Mouse (Mus musculus) left cerebral cortex, postnatal 14 days (tissue): ENCODE measurements around the gene Rfx8. TPM values are rescaled to one million over a fixed set of nuclear protein-coding genes. Genes with fewer than 3 reads are reported as not detected.

Experiments used
- DNase-seq, 2 experiments: peaks; one replicate each; pipeline ENCODE4 v3.0.0; 2021 to 2022; ENCODE audit warnings: low spot score in 2 of 2, mixed read lengths in 1 of 2
- intact Hi-C: fragments of 180-260 bp; cut with DNase I; formaldehyde crosslinking; loops from one replicate; pipeline ENCODE4 v1.15.1; 2025
- long read RNA-seq, 2 experiments: library from polyadenylated mRNA; stranded (forward); transcript quantifications; one replicate each; pipeline ENCODE4 v2.0.0; 2021
- total RNA-seq, 2 experiments: library from RNA; stranded (reverse); gene quantifications; 2 replicates each; pipeline ENCODE4 v1.2.3; 2021

Gene Rfx8
- total RNA-seq, result under 1 TPM; 0.21 to 0.35 TPM
- long read RNA-seq, experiment 1, result 0 reads
- long read RNA-seq, experiment 2, partial matches to known transcripts, result 1 of 1 reads
- long read RNA-seq, experiment 2, other reads (novel, unspliced or antisense), result 0 of 1 reads

GRCm38 (mm10) chr1:39720632-39721350 lies at the start of gene Rfx8:
Gene Rfx8, minus strand, starts transcription at chr1:39720997.
- intact Hi-C loops, result no loop called here
- DNase-seq, result no peak

GRCm38 (mm10) chr1:39770436-39770835 lies 49.6 kb upstream of the Rfx8 start:
- intact Hi-C loops, result no loop called here
- DNase-seq, result no peak

DNA sequence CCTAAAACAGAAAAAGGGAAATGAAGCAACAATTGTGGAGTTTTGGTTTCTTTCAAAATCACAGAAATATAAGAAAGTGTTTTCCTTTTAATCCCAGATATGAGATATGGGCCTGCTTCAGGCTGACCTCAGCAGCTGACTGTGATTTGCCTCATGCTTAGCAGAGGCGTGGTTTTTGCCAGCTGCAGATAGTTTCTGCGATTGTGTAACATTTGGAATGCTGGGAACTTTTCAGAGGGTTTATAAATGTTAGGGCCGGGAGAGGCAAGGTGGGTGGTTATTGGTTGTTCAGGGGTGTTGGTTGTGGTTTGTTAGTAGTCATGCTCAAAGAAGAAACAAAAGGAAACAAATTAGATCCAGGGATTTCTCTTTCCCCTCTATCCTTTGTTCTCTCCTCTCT lies 47.2 kb upstream of the Rfx8 start:
- intact Hi-C loops, result no loop called here
- no peak for DNase-seq

- no peak for DNase-seq
- intact Hi-C loops, result no loop called here
These were observed 45.2 kb upstream of the Rfx8 start for GRCm38 (mm10) chr1:39765854-39766493.

GRCm38 (mm10) chr1:39762025-39762370 lies 41.2 kb upstream of the Rfx8 start:
- peak; percentile 83 to 95 for DNase-seq
- intact Hi-C loops, result loop anchor here (5.0 kb wide), 2 partner anchors 140 to 215 kb away; partner anchors contain the start of gene Map4k4

- peak; percentile 65 to 76 for DNase-seq
- intact Hi-C loops, result loop anchor here (5.0 kb wide), 2 partner anchors 141 to 216 kb away; partner anchors contain the start of gene Map4k4
These were observed 40.6 kb upstream of the Rfx8 start for GRCm38 (mm10) chr1:39761211-39762024.

GRCm38 (mm10) chr1:39760181-39760715 lies 39.5 kb upstream of the Rfx8 start:
- no peak for DNase-seq
- intact Hi-C loops, result loop anchor here (5.0 kb wide), 2 partner anchors 142 to 217 kb away; partner anchors contain the start of gene Map4k4

DNA sequence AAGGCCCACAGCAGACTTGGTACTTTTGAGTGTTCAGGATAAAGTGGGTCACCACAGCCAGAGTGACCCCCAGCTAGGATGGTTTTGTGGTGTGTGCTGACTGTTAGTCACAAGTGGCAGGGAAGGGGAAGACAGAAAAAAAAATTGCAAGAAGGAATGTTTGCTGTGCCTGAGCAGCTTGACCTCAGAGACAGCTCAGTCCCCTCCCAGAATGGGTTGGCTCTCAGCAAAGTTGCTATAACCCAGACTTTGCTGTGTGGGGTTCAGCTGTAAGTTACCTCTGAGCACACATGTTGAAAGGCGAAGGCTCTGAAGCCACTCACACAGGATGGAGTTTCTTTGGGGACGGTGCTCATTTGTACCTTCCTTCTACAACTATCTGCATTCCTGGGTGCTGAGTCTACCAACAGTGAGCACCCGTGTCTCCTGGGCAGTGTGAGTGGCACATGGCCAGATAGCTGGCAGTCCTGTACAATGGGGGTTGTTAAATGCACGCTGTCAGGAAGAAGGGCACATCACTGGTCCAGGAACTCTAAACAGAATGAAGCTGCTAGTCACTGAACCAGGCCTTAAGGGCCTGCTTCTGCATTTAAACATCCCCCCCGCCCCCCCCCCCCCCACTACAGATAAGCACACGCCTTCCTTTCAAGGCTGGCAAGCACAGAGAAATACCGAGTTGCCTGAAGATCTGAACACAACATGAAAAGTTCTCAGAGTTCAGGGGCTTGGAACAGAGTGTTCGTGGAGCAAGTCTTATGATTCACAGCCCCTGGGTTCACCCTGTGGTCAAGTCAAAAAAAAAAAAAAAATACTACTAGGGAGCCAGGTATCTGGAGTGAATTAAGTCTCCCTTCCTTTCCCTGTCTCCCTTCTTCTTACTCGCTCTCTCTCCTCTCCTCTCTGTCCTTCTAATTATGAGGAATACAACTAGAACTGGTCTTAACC lies 38.7 kb upstream of the Rfx8 start:
- no peak for DNase-seq
- intact Hi-C loops, result loop anchor here (5.0 kb wide), 2 partner anchors 143 to 218 kb away; partner anchors contain the start of gene Map4k4

GRCm38 (mm10) chr1:39758244-39758643 lies 37.4 kb upstream of the Rfx8 start:
- intact Hi-C loops, result no loop called here
- DNase-seq, result no peak

GRCm38 (mm10) chr1:39756952-39757351 lies 36.2 kb upstream of the Rfx8 start:
- intact Hi-C loops, result no loop called here
- no peak for DNase-seq

DNA sequence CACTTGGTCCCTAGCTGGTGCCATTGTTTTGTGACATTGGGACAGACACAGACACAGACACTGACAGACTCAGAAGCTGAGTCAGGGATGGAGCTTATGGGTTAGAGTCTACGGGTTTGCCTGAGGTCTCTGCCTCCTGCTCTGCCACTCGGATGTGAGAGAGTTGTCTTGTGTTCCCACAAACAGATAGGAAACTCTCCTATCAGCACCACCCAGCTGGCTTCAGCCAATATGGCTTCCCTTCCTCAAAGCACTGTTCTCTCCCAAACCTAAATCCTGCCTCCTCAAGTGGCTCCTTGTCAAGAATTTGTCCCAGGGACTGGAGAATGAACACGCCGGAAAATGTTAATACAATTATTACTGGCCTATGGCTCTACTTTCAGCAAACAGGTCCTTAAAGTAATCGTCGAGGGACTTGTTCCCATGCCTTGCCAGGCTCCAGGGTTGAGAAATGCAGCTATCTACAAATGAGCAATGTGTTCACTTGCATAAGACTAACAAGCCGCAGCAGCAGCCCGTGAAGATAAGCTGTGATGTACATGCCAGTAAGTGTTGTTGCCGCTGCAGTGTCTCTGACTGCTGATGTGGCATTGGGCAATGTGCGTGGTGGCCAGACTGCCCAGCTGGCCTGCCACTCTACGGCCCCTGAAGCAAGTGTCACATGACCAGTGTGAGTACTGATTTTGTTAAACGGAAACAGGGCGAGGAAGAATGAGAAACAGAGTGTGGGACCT lies 33.6 kb upstream of the Rfx8 start:
- intact Hi-C loops, result no loop called here
- no peak for DNase-seq

DNA sequence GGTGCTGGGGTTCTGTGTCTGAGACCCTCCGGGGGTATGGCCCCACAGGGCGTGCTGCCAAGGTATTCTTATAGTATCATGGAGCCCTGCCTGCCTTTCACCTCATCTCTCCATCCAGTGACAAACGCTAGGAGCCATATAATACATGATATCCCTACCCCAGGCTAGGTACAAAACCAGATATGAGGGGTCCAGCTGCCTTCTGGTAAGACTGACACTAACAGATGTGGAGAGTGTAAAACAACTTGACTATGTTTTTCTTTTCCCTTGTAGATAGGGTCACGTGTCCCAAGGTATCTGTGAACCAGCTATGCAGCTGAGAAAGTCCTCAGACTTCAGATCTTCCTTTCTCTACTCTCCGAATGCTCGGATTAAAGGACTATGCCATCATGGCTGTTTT lies 30.7 kb upstream of the Rfx8 start:
- intact Hi-C loops, result no loop called here
- no peak for DNase-seq

DNA sequence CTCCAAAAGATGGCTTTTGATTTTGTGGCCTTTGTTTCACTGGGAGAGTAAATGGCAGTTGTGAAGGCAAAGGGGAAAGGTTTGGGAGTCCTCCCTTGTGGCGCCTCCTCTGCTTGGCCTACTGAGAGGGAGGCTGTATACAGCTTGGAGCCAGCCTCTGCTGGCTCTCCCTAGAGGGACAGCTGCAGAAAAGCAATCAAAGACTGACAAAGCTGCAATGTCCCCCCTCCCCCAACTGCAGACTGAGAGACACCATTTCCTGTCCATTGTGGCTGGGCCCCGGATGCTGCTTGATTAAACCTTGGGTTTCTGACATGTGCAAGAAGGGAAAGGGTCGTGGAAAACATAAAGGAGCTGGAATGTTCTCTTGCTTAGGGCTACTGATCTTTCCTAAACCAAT lies 28.9 kb upstream of the Rfx8 start:
- no peak for DNase-seq
- intact Hi-C loops, result no loop called here

DNA sequence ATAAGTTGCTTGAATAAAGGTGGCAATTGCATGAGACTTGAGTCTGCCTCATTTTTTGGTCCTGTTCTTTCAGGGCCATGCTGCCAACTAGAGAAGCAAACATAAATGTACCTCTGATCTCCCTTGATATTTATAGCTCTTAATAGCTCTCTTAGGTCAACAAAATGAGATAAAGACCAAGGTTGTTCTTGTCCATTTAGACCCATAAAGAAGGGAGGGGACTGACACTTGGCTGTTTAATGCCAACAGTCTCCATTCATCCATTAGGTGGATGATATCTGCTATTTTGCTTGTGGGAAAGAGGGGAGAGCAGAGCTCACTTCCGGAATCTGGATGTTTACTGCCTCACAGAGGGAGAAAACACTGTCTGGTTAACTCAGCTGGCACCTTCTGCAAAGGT lies 28.4 kb upstream of the Rfx8 start:
- DNase-seq, result no peak
- intact Hi-C loops, result no loop called here

DNA sequence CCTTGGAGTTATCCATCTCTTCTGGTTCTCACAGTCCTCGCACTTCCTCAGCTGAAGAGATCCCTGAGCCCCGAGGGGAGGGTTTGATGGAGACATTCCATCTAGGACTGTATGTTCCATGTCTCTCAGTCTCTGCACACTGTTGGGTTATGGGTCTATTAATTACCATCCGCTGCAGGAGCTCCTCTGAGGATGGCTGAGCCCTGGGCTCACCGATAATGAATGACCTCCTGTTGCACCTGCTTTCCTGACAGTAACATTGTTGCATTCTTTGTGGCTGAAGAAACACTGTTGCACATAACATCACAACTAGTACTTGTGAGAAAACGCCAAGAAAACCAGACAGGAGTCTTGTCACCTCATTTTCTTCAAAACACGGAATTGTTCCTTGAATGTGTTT lies 27.9 kb upstream of the Rfx8 start:
- no peak for DNase-seq
- intact Hi-C loops, result no loop called here

GRCm38 (mm10) chr1:39746464-39746863 lies 25.7 kb upstream of the Rfx8 start:
- DNase-seq, result no peak
- intact Hi-C loops, result no loop called here

GRCm38 (mm10) chr1:39740948-39741347 lies 20.2 kb upstream of the Rfx8 start:
- DNase-seq, result no peak

DNA sequence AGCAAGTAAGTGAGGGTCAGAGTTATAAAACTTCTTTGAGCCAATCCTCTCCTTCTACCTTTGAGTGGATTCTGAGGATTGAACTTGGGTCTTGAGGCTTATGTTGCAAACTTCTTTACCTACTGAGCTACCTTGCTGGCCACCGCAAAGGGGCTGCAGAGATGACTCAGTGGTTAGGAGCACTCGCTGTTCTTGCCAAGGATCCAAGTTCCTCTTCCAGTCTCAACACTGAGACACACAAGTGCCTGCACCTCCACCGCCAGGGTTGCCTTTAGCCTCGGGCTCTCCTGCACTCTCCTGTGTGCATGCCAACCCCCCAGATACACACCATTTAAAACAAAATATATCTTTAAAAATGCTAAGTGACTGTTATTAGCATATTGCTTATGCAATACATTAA lies 19.2 kb upstream of the Rfx8 start:
- no peak for DNase-seq
- intact Hi-C loops, result no loop called here

More at GRCm38 (mm10) chr1:39740948-39741347, 20.2 kb upstream of the Rfx8 start:
- intact Hi-C loops, result no loop called here
